Mouse (Mus musculus) liver, postnatal 0 days (tissue): ENCODE data around the gene Aox3. TPM values are rescaled to one million over a fixed set of nuclear protein-coding genes. Genes with fewer than 3 reads are reported as not detected.

Source experiments
- ATAC-seq: fragments of 200-750 bp; cut with Nextera tagmentation; 2 replicates; pipeline ENCODE4 v1.8.0; 2017; ENCODE audit warnings: mild to moderate bottlenecking, moderate library complexity
- DNase-seq: peaks from one replicate; pipeline ENCODE4 v3.0.0-alpha.2; 2016
- H3K27ac ChIP-seq: fragments of 300-500 bp; sonication (generic); 2 replicates; pipeline ENCODE4 v1.5.1; 2014; ENCODE audit warnings: antibody characterized with exemption, moderate library complexity, mild to moderate bottlenecking, low read depth
- H3K27me3 ChIP-seq: fragments of 300-500 bp; sonication (generic); 2 replicates; pipeline ENCODE4 v1.6.1; 2014; ENCODE audit warnings: low read length, control low read depth, mixed read lengths; ENCODE audit not compliant: insufficient read depth
- H3K36me3 ChIP-seq: fragments of 300-500 bp; sonication (generic); replicated peaks from 2 replicates; pipeline ENCODE4 v1.6.1; 2014; ENCODE audit warnings: mild to moderate bottlenecking, control low read depth, low read length, moderate library complexity, mixed read lengths; ENCODE audit not compliant: insufficient read depth
- H3K4me1 ChIP-seq: fragments of 300-500 bp; sonication (generic); 2 replicates; pipeline ENCODE4 v1.6.1; 2014; ENCODE audit warnings: antibody characterized with exemption, mild to moderate bottlenecking, control low read depth; ENCODE audit not compliant: insufficient read depth
- H3K4me2 ChIP-seq: fragments of 300-500 bp; sonication (generic); 2 replicates; pipeline ENCODE4 v1.6.1; 2014; ENCODE audit warnings: low read depth, mild to moderate bottlenecking, low read length, moderate library complexity, mixed read lengths
- H3K4me3 ChIP-seq: fragments of 300-500 bp; sonication (generic); 2 replicates; pipeline ENCODE4 v1.5.1; 2014; ENCODE audit warnings: low read depth, low read length
- H3K9ac ChIP-seq: fragments of 300-500 bp; sonication (generic); replicated peaks from 2 replicates; pipeline ENCODE4 v1.6.1; 2014; ENCODE audit warnings: mild to moderate bottlenecking, moderate library complexity
- H3K9me3 ChIP-seq: fragments of 300-500 bp; sonication (generic); 2 replicates; pipeline ENCODE4 v1.6.1; 2016; ENCODE audit warnings: mild to moderate bottlenecking, control low read depth, low read length, mixed read lengths
- CTCF ChIP-seq: sonication (generic); IDR thresholded peaks from 2 replicates; pipeline ENCODE4 v1.5.1; 2016; ENCODE audit warnings: antibody characterized with exemption, low read depth
- EP300 ChIP-seq: IDR thresholded peaks from 2 replicates; pipeline ENCODE4 v1.6.1; 2016; ENCODE audit warnings: antibody characterized with exemption, low read depth, mild to moderate bottlenecking
- WGBS: fragments of 180-500 bp; shearing (Covaris S2); extraction: QIAGEN DNeasy Blood & Tissue Kit; methylation state at CpG from one replicate; pipeline ENCODE4 v1.1.7; 2014; ENCODE audit not compliant: insufficient replicate concordance; 5-methylcytosine and 5-hydroxymethylcytosine counted together
- polyA plus RNA-seq: library from polyadenylated mRNA; unstranded; fragments of >200 nt; fragmentation: Nextera tagmentation; extraction: Ambion mirVana; gene quantifications from 2 replicates; pipeline ENCODE4 v1.2.1, GENCODE M21; 2015

The Aox3 gene
- polyA plus RNA-seq, result 14.3 and 16.9 TPM in 2 replicates

DNA sequence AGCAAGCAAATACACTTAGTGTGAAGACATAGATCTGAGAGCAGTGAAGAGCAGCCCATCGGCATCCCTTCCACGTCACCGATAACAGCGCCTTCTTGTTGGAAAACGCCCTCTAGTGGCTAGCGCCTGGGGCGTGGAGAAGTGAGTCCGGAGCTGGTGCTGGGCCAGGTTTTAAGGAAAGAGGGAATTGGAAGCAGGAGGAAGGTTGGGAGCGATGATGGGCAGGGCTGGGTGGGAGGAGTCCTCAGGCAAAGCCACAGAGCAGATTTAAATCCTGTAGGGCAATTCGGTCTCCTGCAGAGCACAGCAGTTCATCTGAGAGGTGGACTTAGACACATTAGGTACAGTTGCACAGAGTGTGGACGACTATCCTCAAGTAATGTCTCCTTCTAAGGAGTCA, at the start of gene Aox3:
Aox3 (plus strand) TSS at position 251 of the 400 bp plus-strand sequence.
- peak within 1 kb of the TSS; percentile 66 for H3K4me2 ChIP-seq
- peaks cover 9% of the 10 kb centered on the region; the same call in 1 of the 2 replicates for H3K4me1 ChIP-seq
- H3K9me3 ChIP-seq, result no peaks in the 10 kb centered on the region
- DNase-seq (peak; percentile 83), ATAC-seq (peak; percentile 91)
- peak within 1 kb of the TSS; percentile 30 for H3K4me3 ChIP-seq
- peak within 1 kb of the TSS; percentile 61 for H3K27ac ChIP-seq
- H3K9ac ChIP-seq, result peak within 1 kb of the TSS; percentile 26
- TF ChIP-seq CTCF (peak; percentile 81), EP300 (no peak)
- no peaks in the 10 kb centered on the region for H3K36me3 ChIP-seq
- WGBS, result 16% methylated on average over 11 of the region's 11 CpGs
- no peaks in the 10 kb centered on the region for H3K27me3 ChIP-seq

DNA sequence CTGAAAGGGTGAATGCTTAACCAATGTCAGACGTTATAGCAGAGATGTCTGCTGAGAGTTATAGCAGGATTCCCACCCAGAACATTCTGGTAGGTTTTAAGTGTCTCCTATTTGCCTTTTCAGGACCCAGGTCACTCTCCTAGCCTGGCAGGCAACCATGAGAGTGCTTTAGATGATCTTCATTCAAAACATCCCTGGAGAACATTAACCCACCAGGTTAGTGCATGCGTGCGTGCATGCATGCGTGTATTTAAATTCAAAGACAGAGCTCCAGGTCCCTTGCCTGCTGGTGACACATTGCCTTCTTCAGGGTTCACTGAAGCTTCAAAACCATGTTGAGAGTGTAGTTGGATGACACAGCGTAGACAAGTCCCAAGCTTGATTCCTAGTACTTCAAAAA, 47.8 kb upstream of the Aox3 start:
- no peak for DNase-seq
- H3K9me3 ChIP-seq, result no peaks in the 10 kb centered on the region
- no peaks in the 10 kb centered on the region for H3K36me3 ChIP-seq
- no peaks in the 10 kb centered on the region for H3K4me1 ChIP-seq
- no peaks in the 10 kb centered on the region for H3K27me3 ChIP-seq
- no peak for ATAC-seq
- no peak overlapping the region for H3K9ac ChIP-seq
- H3K27ac ChIP-seq, result no peak overlapping the region
- no peak for TF ChIP-seq CTCF
- TF ChIP-seq EP300, result no peak
- H3K4me3 ChIP-seq, result no peak overlapping the region
- 82% methylated on average over 5 of the region's 5 CpGs for WGBS
- no peak overlapping the region for H3K4me2 ChIP-seq

DNA sequence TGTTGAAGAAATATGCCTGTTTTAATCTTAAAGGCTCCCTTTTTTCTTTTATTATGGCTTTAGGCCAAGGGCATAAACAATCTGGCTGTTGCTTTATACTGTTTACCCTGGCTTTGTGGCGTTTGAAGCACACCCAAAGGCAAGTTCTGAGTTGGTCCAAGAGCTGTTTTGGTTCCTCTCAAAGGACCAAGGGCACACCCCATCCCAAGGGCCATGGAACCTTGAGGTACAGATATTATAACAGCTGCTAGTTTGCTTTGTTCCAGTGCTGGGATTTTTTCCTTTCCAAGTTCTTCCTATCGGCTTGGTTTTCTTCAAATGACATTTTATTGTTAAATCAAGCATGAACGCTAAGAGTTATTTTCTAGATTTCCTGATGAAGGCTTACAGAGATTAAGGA, 47.3 kb upstream of the Aox3 start:
- Histone ChIP-seq H3K27me3 (no peaks in the 10 kb centered on the region), H3K27ac (no peak overlapping the region), H3K4me2 (no peak overlapping the region), H3K4me1 (no peaks in the 10 kb centered on the region), H3K4me3 (no peak overlapping the region), H3K9me3 (no peaks in the 10 kb centered on the region), H3K36me3 (no peaks in the 10 kb centered on the region), H3K9ac (no peak overlapping the region)
- ATAC-seq, result no peak
- WGBS, result 70% methylated on average over 3 of the region's 3 CpGs
- TF ChIP-seq CTCF (no peak), EP300 (no peak)
- no peak for DNase-seq

DNA sequence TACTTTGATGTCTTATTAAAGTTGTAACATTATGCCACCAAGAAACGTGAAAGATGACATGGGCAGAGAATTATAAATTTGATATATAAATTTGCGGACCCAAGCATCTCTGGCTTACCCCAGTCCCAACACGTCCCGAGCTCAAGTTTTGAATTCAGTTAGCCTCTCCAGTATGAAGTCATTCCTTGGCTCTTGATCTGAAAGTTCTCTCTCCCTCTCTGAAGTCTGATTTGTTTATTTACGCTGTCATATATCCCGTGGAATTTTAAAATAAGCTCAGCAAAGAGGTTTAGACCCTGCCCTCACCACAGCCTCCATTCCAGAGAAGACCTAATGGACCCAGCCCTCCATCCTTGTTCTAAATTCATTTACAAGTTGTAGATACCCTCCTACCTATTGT, 43.7 kb upstream of the Aox3 start:
- Histone ChIP-seq H3K27me3 (no peaks in the 10 kb centered on the region), H3K9me3 (no peaks in the 10 kb centered on the region), H3K36me3 (no peaks in the 10 kb centered on the region), H3K9ac (no peak overlapping the region), H3K4me2 (no peak overlapping the region), H3K27ac (no peak overlapping the region), H3K4me1 (0 out of 2 replicates have a peak, but pooled peaks cover 3% of the 10 kb centered on the region), H3K4me3 (no peak overlapping the region)
- TF ChIP-seq EP300 (no peak), CTCF (no peak)
- 80% methylated on average over 6 of the region's 6 CpGs for WGBS
- DNase-seq (no peak), ATAC-seq (no peak)

DNA sequence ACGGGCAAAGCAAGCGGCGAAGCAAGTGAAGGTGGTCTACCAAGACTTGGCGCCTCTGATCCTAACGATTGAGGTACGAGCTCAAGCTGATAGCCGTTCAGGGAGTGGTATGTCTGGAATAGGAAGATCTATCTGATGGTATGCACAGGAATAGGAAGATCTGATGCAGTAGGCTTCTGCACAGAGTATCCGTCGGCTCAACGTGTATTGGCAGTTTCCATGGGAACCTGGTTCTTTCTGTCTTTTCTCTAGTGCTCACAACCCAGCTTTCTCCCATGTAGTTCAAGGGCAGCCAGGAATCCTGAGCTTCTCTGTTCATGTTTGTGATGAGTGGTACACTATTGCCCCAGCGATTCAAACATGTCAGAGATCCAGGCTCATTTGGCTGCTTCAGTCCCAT, 42.8 kb upstream of the Aox3 start:
- Histone ChIP-seq H3K4me2 (no peak overlapping the region), H3K36me3 (no peaks in the 10 kb centered on the region), H3K4me3 (no peak overlapping the region), H3K9me3 (no peaks in the 10 kb centered on the region), H3K4me1 (0 out of 2 replicates have a peak, but pooled peaks cover 3% of the 10 kb centered on the region), H3K27me3 (no peaks in the 10 kb centered on the region), H3K27ac (no peak overlapping the region), H3K9ac (no peak overlapping the region)
- DNase-seq (no peak), ATAC-seq (no peak)
- WGBS, result 84% methylated on average over 11 of the region's 11 CpGs
- TF ChIP-seq CTCF (no peak), EP300 (no peak)

DNA sequence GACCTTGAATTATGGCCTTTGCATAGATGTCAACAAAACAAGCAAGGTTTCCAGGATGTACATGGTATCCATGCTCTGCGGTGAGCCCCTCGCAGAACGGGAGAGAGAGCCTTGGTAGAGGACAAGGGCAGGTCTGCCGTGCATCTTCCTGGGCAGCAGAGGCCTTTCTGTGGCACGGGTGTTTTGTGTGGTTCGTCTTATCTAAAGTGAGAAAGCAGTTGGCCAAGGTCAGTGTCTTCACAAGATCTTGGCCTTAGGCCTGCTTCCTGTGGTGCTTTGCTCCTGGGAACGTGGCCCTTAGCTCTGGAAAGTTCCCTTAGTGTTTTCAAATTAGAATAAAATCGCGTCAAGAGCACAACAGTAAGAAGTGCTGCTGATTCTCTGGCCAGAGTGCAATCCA, 41.9 kb upstream of the Aox3 start:
- H3K4me1 ChIP-seq, result 0 out of 2 replicates have a peak, but pooled peaks cover 3% of the 10 kb centered on the region
- DNase-seq (no peak), ATAC-seq (no peak)
- WGBS, result 71% methylated on average over 9 of the region's 9 CpGs
- no peaks in the 10 kb centered on the region for H3K27me3 ChIP-seq
- no peak overlapping the region for H3K9ac ChIP-seq
- TF ChIP-seq EP300, result no peak
- no peak for TF ChIP-seq CTCF
- no peak overlapping the region for H3K4me3 ChIP-seq
- H3K27ac ChIP-seq, result no peak overlapping the region
- no peak overlapping the region for H3K4me2 ChIP-seq
- no peaks in the 10 kb centered on the region for H3K36me3 ChIP-seq
- H3K9me3 ChIP-seq, result no peaks in the 10 kb centered on the region

DNA sequence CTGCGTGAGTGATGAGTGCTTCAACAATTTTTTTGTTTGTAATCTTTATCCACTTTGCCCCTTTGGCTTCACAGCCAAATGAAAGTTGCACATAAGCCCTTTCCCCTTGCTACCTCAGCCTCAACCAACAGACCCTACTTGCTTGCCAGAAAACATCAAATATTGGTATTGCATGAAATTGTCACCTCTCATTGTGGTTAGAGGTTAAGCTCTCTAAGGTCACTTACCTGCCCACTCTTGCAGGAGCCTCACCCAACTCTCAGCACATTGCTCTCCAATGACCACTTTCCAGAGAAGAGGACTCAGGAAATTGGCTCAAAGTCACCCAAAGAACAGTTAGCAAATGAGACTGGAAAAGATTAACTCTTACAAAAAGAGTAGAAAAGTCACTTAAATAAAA, 41.4 kb upstream of the Aox3 start:
- no peak overlapping the region for H3K27ac ChIP-seq
- 0 out of 2 replicates have a peak, but pooled peaks cover 3% of the 10 kb centered on the region for H3K4me1 ChIP-seq
- no peak overlapping the region for H3K9ac ChIP-seq
- DNase-seq, result no peak
- H3K4me2 ChIP-seq, result no peak overlapping the region
- no peaks in the 10 kb centered on the region for H3K9me3 ChIP-seq
- 61% methylated on average over 1 of the region's 1 CpGs for WGBS
- ATAC-seq, result peak; percentile 59
- H3K36me3 ChIP-seq, result no peaks in the 10 kb centered on the region
- H3K4me3 ChIP-seq, result no peak overlapping the region
- TF ChIP-seq EP300, result no peak
- TF ChIP-seq CTCF, result no peak
- no peaks in the 10 kb centered on the region for H3K27me3 ChIP-seq
